Mouse (Mus musculus) kidney, postnatal 4 days (tissue): ENCODE measurements around the gene Cuedc1.

ENCODE experiments used
- DNase-seq, 2 experiments: peaks; one replicate each; pipeline ENCODE4 v3.0.0; 2021; ENCODE audit warnings: mixed read lengths in 2 of 2

Gene Cuedc1

DNA sequence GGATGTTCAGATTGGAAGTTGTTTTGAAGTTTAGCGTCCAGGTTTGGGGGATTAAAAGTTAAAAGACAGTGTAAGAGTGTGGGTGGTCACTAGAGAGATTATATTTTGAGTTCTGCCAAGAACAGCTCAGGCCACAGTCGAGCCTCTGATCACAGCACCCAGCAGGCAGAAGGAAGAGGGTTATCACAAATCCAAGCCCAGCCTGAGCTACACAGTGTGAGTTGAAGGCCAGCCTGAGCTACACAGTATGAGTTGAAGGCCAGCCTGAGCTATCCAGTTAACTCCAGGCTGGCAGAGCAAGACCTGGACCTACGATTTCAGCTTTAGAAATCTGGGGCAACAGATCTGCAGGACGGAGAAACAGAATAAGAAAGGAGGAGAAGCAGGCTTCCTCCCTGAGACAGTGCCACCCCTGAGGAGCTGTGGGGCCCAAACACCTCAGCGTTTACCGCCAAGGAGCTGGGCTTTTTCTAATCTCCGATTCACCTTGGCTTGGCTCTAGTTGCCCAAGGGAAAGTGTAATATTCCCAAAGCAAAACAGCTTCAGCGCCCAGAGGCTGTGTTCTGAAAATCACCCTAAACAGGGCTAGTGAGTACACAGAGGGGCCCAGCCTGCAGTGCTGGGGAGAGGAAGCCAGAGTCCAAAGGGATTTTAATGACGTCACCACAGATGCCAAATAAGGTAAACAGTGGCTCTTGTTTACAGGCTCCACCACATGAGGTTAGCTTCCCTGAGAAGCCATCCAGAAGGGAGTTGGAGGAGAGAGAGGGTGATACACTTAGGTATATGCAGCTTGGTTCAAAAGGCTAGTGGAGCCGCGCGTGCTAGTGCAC, 143.8 kb downstream of the Cuedc1 start:
- DNase-seq, result peak in 1 of 2 experiments; percentile 28
